Mouse (Mus musculus) bone marrow, adult 2 months (tissue): ENCODE results near the gene Cd8b1.

Experiments used
- CTCF ChIP-seq: fragments of 200-500 bp; IDR thresholded peaks from 2 replicates; pipeline ENCODE4 v1.5.1; 2011; ENCODE audit warnings: low read length, control low read depth; ENCODE audit not compliant: control insufficient read depth, insufficient read depth
- POLR2A ChIP-seq: fragments of 200-500 bp; IDR thresholded peaks from 2 replicates; pipeline ENCODE4 v1.6.1; 2011; ENCODE audit warnings: low read depth, mild to moderate bottlenecking, control low read depth, low read length, borderline replicate concordance; ENCODE audit not compliant: control insufficient read depth

GRCm38 (mm10) chr6:71279418-71279817 lies 43.2 kb upstream of the Cd8b1 start:
- TF ChIP-seq CTCF, result no peak
- no peak for TF ChIP-seq POLR2A
